Mouse (Mus musculus) left cerebral cortex, postnatal 25 days (tissue): ENCODE data around the gene Fgf12. TPM values are rescaled to one million over a fixed set of nuclear protein-coding genes. Genes with fewer than 3 reads are reported as not detected.

Source experiments
- DNase-seq, 2 experiments: peaks; one replicate each; pipeline ENCODE4 v3.0.0; 2022; ENCODE audit warnings: low spot score in 2 of 2, mixed read lengths in 1 of 2
- intact Hi-C: fragments of 180-260 bp; cut with DNase I; formaldehyde crosslinking; loops from one replicate; pipeline ENCODE4 v1.15.1; 2025
- microRNA-seq, 2 experiments: library from miRNA; unstranded; fragments of <30 nt; microRNA quantifications; one replicate each; pipeline ENCODE4 v1.2.0; 2022
- total RNA-seq, 2 experiments: library from RNA; stranded (reverse); gene quantifications; 2 replicates each; pipeline ENCODE4 v1.2.3; 2021

The Fgf12 gene
- total RNA-seq, 2 experiments from 2014 or later = 311 to 324 TPM

DNA sequence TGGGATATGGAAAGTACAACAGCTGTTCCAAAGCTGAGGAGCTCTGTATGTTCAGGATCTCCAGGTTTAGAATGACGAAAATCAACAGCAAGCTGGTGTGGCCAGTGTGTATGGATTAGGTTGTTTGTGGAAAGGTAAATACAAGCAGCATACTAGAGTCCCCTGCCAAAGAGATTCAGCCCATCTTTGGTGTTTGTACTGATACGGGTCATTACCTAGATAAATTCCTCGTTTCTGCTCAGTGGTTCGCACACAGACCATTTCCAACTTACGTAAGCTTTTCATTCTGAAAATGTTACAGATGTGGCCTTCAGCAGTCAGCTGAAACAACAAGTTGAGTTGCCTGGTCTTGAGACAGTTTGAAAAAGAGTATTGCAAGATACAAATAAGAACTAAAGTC, 536.9 kb downstream of the Fgf12 start:
- intact Hi-C loops = no loop called here
- no peak for DNase-seq

DNA sequence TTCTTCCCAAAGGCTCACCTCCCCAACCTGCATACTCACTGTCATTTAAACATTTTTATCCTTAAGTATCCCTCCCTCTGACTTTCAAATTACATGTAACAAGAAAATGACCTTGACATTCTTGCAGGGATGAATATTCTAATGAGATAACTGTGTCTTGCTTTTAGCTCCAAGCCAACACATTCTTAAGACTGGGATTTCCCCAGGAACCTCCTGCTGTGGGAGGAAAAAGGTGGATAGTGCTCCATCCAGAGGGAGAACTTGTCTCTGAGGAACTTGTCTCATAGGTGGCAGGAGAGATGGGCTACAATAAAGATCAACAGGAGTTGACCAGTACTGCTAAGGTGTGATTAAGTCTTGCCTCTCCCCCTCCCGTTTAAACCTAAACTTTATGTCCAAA, 540.5 kb downstream of the Fgf12 start:
- intact Hi-C loops = no loop called here
- no peak for DNase-seq

DNA sequence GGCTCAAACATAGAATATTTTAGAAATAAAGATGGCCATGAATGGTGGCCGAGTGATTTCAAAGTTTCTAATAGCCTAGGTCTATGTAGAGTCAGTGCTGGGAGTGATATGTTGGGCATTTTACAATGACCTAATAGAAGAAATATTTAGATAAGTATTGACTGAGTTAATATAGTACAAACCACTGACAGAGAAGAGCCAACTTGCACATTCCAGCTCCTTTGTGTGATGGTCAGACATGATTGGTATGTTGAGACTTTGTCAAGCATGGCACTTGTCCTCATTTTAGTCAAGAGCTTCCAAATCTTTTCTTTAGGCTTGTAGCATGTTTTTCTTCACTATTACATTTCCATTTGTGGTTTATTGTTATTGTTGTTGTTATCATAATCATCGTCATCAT, 596.4 kb downstream of the Fgf12 start:
- intact Hi-C loops = no loop called here
- no peak for DNase-seq

DNA sequence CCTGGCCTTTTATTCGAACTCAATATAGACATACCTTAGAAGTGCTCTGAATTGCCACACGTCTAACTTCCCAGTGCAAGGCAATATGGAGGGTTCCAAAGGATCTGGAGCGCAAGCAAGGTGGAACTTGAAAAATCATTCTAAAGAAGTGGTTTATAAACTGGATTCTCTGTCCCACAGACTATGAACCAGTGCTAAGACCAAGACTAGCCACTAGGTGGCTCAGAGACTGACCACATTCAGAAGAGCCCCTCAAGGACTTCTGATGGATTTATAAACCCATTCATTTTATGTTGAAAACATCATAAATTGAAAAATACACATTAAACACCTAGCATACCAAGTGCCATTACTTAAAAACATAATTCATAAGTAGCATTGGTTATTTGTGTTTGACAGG, 611.9 kb downstream of the Fgf12 start:
- no peak for DNase-seq

DNA sequence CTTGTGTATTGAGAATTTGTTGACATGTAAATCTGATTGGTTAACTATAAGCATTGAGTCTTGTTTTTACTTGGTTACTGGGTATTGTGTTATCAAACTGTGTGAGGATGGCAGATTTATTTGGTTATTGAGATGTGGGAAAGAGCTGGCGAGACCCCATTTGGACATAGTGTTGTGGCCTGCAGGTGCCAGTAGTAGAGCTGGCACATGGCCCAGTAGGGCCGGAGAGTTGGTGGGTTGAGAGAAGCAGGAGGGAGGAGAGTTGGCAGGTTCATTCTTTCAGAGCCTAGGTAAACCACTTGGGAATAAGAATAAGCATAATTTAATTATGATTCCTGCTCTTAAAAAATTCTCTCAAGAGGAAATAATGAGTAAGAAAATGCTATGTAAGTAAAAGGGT, 625.9 kb downstream of the Fgf12 start:
- intact Hi-C loops = no loop called here
- no peak for DNase-seq

More for the DNA sequence above, 611.9 kb downstream of the Fgf12 start:
- intact Hi-C loops = no loop called here

Small RNA genes within 50 kb of the gene (microRNA-seq; reads per million reads assigned to microRNA genes)
- gene Mir690 = 0 reads per million in 2 experiments

Other genes with a start within 250 kb of the Fgf12 start
- gene Mb21d2, start 176.6 kb upstream of the Fgf12 start, total RNA-seq = 10 to 100 TPM; 41.5 to 50.0 TPM